Mouse (Mus musculus) C2C12 (cell line): ENCODE results near the gene Cbx3.

ENCODE experiments used
- CEBPB ChIP-seq: IDR thresholded peaks from one replicate; pipeline ENCODE4 v1.6.1; 2011; ENCODE audit warnings: low read depth, mild to moderate bottlenecking, control low read depth, moderate library complexity
- CTCF ChIP-seq: IDR thresholded peaks from one replicate; pipeline ENCODE4 v1.5.1; 2011; ENCODE audit not compliant: control insufficient read depth, insufficient read depth, insufficient read length
- FOSL1 ChIP-seq: IDR thresholded peaks from one replicate; pipeline ENCODE4 v1.8.0; 2011; ENCODE audit warnings: mild to moderate bottlenecking, low read length; ENCODE audit not compliant: poor library complexity, insufficient read depth, severe bottlenecking
- MAX ChIP-seq: IDR thresholded peaks from one replicate; pipeline ENCODE4 v1.6.1; 2011; ENCODE audit warnings: mild to moderate bottlenecking, control low read depth
- MYOD1 ChIP-seq: IDR thresholded peaks from one replicate; pipeline ENCODE4 v1.6.1; 2011; ENCODE audit warnings: low read depth; ENCODE audit not compliant: control insufficient read depth, insufficient read length
- MYOG ChIP-seq: IDR thresholded peaks from one replicate; pipeline ENCODE4 v1.6.1; 2011; ENCODE audit not compliant: control insufficient read depth, insufficient read length; ENCODE audit errors: extremely low read depth
- USF1 ChIP-seq: IDR thresholded peaks from one replicate; pipeline ENCODE4 v1.6.1; 2011; ENCODE audit warnings: low read depth, mild to moderate bottlenecking, control low read depth, moderate library complexity

DNA sequence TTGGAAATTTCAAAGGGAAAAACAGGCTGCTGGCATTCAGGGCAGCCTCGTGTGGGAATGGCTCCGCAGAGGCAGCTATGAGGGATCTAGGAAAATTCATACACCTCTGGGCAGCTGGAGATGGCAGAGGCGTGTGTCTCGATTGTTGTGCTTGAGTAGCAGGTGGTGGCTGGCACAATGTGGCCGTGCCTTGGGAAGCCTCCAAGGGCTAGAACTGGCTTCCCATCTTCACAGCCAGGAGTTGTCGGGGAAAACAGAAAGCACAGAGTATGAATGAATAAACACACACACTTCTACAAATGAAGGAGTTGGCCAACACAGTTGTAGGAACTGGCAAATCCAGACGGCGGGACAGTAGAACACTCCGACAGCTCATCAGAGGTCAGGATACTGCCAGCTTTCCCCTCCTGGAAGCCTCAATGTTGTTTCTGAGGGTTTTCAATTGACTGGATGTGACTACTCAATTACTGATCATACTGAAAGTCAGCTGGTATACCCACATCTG lies 31.3 kb upstream of the Cbx3 start:
- no peak for TF ChIP-seq CTCF
- TF ChIP-seq FOSL1 = no peak
- TF ChIP-seq MAX = no peak
- no peak for TF ChIP-seq USF1
- TF ChIP-seq MYOD1 = no peak
- TF ChIP-seq MYOG = no peak
- TF ChIP-seq CEBPB = no peak
